Mouse (Mus musculus): ENCODE results near the gene Arhgef33.
"Not testable (repeated sequence)": the region's sequence is repeated elsewhere in the genome, so short reads cannot be mapped to it uniquely, and the experiment has no call there.

Gene Arhgef33

GRCm38 (mm10) chr17:80307251-80307650 lies at the start of gene Arhgef33:
Gene Arhgef33, plus strand, starts transcription at chr17:80307407.
- DNase-seq (ENCODE audit: low spot score in 2 of 2) = no peak

- DNase-seq (ENCODE audit: low spot score in 2 of 2) = no peak
Observed at GRCm38 (mm10) chr17:80267065-80267464, 40.1 kb upstream of the Arhgef33 start.

- DNase-seq (ENCODE audit: low spot score in 2 of 2) = no peak
Observed at GRCm38 (mm10) chr17:80268151-80268550, 39.1 kb upstream of the Arhgef33 start.

- DNase-seq (ENCODE audit: low spot score in 2 of 2) = not testable (repeated sequence)
Observed at GRCm38 (mm10) chr17:80270622-80271021, 36.6 kb upstream of the Arhgef33 start.

- no peak for DNase-seq (ENCODE audit: low spot score in 2 of 2)
Observed at GRCm38 (mm10) chr17:80278255-80278654, 29.0 kb upstream of the Arhgef33 start.

DNA sequence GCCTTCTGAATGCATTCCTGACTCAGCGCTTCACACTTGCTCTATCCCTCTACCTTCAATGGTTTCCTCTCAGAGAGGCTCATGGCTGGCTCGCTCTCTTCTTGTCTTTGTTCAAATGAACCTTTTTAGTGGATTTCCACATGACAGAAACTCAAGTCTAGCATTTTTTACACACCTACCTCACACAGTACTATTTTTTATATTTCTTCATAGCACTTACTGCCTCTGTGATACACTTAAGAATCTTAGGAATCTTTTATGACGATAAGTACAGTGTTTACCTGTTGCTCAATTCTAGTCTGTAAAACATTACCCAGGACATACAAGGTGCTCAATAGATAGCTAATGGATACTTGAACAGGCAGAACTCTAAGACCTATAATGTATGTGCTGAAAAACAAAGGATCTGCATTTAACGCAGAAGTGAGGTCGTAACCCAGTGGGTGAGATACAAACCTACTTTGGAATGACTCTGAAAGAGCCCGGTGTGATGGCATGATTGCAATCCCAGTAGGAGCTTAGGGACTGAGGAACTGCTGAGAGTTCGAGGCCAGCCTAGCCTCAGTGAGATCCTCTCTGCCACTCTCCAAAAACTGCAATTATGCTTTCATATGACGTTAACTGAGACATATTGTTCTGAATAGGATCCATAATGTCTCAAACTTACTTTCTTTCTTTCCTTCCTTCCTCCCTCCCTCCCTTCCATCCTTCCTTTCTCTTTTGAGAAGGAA lies 27.7 kb upstream of the Arhgef33 start:
- no peak for DNase-seq (ENCODE audit: low spot score in 2 of 2)

DNA sequence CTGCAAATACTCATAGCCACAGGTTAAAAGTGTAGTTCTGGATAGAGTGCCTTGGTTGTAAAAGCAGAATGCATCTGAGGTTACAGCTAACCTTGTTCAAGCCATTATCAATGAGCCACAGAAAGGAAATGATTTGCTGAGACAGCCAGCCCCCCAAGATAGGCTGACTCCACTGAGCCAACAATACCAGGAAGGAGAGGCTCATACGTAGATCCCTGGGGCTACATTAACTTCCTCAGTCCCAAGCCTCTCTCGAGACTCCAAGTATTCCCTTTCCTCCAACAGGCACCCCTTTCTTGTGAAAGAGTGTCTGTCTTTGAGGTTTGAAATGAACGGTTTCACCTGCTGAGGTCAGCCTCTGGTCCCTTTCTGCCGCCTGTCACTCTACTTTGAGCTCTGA lies 22.8 kb upstream of the Arhgef33 start:
- no peak for DNase-seq (ENCODE audit: low spot score in 2 of 2)

DNA sequence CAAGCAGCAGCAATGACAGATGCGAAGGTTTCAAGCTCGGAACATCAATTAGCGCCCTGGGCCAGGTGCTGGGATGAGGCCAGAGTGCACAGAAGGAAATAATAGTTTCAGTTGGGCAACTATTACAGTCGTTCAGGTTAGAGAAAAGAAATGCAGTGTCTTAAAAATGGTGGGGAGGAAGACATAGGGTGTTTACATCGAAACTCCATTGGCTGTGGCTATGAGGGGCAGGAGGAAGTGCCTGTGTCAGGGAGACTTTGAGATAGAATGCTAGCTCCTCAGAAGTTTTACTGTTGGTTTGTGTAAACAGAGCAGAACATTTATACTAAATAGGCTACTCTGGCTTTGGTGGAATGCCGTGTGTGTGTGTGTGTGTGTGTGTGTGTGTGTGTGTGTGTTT lies 19.2 kb upstream of the Arhgef33 start:
- DNase-seq (ENCODE audit: low spot score in 2 of 2) = no peak

DNA sequence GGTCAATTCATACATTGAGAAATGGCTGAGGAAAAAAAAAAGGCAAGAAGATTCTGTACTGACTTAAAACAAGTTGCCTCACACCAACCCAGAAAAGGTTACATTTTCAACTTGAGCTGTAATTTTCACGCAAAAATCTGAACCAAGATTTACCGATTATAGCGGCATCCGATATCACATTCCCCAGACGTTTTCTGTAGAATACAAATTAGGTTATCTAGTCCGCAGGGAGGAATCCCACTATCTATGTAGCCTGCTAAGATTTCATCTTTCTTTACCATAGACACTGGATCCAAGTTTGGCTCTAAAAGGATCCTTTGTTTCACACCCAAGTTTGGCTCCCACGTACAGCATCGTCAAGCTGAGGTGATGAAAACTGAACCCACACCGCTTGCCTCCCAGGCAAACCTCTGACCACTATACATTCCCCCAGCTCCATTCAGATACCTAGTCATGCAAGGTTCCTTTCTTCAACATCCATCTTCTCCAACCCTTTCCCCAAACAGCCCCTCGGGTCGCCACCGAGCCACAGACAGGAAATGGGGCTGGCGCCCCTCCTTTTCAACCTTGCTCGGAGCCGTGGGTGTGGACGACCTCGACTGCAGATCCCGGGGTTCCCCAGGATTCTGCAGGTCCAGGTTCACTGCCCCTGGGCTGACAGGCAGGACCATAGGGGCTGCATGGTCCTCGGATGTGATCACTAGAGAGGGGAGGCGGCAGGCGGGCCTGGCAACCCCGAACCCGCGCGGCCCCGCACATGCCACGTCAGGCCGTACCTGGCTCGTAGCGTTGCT lies 17.7 kb upstream of the Arhgef33 start:
- no peak for DNase-seq (ENCODE audit: low spot score in 2 of 2)

DNA sequence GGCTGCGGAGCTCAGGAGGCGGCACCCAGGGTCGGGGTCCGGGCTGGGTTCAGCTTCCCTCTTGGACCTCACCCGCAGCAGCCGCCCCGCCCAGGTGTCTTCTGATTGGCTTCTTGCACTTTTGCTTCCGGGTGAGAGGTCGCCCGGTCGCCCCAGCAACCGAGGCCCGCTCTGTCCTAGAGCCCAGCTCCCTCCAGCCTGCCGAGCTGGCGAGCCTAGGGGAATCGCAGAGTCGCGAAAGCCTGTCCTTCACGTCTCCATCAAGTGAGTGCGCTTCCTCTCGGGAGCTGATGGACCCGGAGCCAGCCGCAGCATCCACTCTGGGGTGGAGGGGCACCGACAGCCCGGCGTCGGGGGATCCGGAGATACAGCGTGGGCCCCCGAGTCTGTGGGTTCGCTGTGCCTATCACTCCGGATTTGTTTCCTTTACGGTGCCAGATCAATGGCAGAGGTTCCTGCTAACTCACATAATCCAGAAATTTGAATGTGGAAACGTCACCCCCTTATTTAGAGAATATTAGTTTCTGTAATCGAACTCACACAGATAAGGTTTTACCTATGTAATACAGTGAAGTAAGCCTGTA lies 17.0 kb upstream of the Arhgef33 start, which contains the start of the genes Morn2 and Dhx57:
Gene Morn2 (plus strand): TSS at position 130 of the 584 bp plus-strand sequence.
Gene Dhx57 (minus strand): TSS at position 403 of the 584 bp plus-strand sequence.
- peak; percentile 95 to 97 for DNase-seq (ENCODE audit: low spot score in 2 of 2)

DNA sequence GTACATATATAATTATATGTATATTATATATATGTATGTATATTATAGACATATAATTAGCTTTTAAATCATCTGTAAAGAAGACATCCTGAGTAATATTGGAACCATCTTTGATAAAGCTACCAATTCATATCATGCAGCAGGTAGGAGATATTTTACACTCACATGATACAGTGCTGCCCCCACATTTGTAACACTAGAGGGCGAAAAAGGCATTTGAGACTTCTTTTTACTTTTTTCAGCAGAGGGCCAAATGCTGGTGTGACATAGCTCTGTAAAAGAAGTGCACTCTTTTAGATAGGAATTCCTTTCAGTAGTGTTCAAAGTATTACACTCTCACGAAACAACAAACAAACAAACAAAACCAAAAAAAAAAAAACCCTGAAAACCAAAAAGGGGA lies 16.1 kb upstream of the Arhgef33 start:
- peak in 1 of 2 experiments; percentile 27 for DNase-seq (ENCODE audit: low spot score in 2 of 2)

DNA sequence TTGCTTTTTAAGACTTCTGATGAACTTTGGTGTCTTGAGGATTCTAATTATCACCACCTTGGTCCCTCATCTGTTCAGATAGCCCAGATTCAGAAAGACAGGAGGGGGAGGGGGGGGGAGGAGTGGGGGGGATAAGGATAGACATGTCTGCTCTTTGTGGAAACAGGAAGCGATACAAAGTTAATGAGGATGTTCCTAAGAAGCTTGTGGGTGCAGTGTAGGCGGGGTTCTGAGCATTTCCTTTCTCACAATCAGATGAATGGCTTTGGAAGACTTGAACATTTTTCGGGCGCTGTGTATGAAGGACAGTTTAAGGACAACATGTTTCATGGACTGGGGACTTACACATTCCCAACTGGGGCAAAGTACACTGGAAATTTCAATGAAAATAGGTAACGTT lies 11.9 kb upstream of the Arhgef33 start:
- DNase-seq (ENCODE audit: low spot score in 2 of 2) = no peak

DNA sequence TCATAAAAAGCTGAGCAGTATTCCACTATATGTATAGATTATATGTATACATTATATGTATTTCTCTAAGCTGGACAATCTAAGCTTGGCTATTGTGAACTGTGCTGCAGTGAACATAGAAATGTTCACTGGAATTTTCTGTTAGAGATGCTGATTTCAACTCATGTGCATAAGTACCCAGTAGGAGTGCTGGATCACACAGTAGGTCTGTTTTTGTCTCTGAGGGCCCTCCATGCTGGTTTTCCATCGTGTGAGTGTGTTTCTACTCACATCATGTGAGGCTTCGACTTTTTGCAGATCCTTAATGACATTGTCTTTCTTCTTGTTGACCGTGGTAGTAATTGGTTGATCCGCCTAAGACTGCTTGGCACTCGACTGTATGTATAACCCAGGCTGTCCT lies 8.4 kb upstream of the Arhgef33 start:
- no peak for DNase-seq (ENCODE audit: low spot score in 2 of 2)

DNA sequence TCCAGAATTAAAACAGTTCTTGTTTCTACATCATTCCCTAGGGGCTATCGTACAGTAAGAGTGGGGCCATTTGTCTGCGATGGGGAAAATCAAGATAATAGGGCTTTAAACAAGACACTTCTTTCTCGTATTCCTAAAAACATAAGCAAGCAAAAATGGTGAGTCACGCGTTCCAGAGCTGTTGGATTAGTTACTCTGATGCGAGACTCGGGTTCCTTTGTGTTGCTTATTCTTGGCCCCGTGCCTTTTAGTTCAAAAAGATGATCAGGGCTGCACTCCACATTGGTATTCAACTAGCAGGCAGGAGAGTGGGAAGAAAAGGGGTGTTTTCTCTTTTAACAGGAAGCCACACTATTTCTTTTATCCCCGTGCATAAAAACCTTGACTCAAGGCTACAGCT lies 4.6 kb downstream of the Arhgef33 start:
- DNase-seq (ENCODE audit: low spot score in 2 of 2) = no peak

GRCm38 (mm10) chr17:80312405-80312804 lies 5.2 kb downstream of the Arhgef33 start:
- no peak for DNase-seq (ENCODE audit: low spot score in 2 of 2)

- DNase-seq (ENCODE audit: low spot score in 2 of 2) = no peak
Observed at GRCm38 (mm10) chr17:80322228-80322627, 15.0 kb downstream of the Arhgef33 start.

DNA sequence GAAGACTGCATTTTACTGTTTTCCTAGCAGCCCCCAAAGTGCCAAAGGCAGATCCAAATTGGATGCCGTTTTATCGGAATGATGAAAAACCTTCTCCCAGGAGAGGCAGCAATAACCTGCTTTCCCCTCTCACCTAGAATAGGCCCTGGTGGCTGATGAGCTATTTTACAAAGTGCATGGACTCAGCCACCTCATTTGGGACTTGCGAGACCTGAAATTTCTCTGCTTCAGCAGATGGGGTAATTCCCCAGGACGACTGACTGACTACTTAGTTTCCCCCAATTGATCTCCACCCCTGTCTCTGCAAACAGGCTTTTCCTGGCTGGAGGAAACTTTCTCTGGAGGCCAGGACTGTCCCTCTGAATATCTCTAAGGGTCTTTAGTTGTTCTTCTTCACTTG lies 15.8 kb downstream of the Arhgef33 start:
- no peak for DNase-seq (ENCODE audit: low spot score in 2 of 2)

GRCm38 (mm10) chr17:80323658-80324057 lies 16.5 kb downstream of the Arhgef33 start:
- DNase-seq (ENCODE audit: low spot score in 2 of 2) = no peak

DNA sequence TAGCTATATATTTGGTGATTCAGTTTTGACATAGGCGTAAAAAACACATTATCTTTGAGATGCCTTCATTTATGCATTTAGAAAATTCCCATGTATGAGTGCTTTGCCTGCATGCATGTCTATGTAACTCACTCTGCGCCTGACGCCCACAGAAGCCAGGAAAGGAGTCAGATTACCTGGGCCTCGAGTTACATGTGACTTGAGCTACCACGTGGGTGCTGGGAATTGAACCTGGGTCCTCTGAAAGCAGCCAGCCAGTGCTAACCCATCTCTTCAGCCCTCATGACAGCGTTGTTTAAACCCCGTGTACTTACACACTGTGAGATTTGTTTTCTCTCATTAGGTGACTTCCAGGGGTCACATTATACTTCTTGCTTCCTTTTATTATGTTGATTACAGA lies 17.3 kb downstream of the Arhgef33 start:
- no peak for DNase-seq (ENCODE audit: low spot score in 2 of 2)

DNA sequence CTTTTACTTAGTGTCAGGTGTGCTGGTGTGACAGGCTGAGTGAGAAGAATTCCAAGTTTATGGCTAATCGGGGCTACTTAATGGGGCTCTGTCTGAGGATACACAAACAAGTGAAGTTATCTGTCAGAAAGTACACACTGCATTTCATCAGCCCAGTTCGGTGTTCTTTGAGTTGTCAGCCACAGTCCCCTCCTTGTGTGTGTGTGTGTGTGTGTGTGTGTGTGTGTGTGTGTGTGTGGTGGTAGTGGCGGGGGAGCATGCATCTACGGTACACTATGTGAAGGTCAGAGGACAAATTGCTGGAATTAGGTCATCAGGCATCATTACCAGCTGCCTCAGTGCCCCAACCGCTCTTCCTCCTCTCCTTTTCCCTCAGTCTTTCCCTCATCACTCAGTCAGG lies 18.2 kb downstream of the Arhgef33 start:
- no peak for DNase-seq (ENCODE audit: low spot score in 2 of 2)

DNA sequence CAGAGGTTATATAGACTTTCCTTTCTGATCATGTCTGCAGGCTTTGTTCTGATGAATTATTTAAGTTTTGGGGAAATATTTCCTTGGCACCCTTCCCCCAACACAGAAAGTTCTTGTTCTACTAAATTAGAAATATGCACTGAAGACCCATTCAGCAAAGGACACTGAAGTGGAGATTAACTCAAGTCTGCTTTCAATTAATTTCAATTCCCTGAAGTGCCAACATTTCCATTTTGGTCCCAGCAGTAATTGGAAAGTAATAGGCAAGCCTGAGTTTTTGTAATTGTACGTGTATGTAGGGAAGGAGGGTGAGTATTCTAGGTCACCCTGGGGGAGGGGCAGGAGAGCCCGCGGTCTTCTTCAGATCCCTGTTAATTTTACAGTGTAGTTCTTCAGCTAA lies 19.2 kb downstream of the Arhgef33 start:
- no peak for DNase-seq (ENCODE audit: low spot score in 2 of 2)

GRCm38 (mm10) chr17:80332386-80332785 lies 25.2 kb downstream of the Arhgef33 start:
- no peak for DNase-seq (ENCODE audit: low spot score in 2 of 2)

- DNase-seq (ENCODE audit: low spot score in 2 of 2) = no peak
Observed at GRCm38 (mm10) chr17:80345277-80345676, 38.1 kb downstream of the Arhgef33 start.
